Mouse (Mus musculus) ovary, postnatal 14 days (tissue): Measurements from ENCODE around the gene Scn8a.
A peak's percentile ranks its signal among the peaks of the same experiment; 100 is the strongest.

Source experiments
- DNase-seq: peaks from one replicate; pipeline ENCODE4 v3.0.0; 2022; ENCODE audit warnings: low spot score

The Scn8a gene

DNA sequence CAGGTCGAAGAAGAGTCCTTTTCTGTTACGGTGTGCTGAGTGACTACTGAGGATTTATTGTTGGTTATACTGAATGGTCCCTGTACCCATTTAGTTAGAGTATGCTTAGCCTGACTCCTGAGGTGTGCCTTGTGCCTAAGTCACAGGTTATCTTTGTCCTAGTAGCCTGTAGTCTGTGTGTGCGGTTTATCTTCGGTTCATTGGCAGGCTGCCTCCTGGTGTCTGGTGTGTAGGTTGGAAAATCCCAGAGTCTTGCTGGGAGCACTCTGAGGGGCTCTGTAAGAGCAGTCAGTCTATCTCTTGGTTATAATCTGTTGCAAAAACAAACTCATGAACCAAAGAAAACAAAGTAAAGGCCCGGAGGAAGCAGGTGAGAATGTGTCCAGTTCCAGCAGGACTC lies 11.7 kb downstream of the Scn8a start:
- no peak for DNase-seq

DNA sequence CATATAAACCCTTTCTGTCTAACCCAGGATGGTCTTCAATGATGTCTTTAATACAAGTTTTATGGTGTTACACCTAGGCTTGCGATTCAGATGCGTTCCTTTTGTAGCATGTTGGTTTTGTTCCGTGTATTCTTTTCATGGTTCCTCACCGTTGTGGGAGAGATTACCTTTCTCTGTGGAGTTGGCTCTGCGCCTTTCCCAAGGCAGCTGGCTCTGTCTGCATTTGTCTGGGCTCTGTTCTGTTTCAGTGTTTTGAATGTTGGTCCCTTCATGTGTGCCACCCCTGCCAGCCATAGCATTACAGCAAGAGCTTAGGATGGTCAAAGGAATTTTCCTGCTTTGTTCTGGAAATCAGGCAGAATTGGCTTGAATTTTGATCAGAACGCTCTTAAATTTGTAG lies 14.8 kb downstream of the Scn8a start:
- no peak for DNase-seq

DNA sequence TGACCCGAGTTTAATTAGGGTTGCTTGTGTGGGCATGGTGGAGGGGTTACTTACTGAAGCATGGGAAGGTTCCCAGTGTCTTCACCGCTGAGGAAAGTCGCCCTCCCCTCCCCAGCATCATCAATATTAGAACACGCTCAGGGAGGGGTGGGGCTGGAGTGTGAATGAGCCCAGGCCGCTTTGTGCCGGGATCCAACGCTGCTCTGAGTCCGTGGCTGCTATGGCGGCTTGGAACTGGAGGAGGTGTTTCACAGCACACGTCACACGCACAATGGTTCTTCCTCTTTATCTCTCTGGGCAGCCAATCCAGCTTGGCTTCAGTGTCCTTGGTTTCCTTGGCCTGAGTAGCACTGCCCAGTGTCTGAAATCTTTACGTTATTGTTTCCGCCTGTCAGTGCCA lies 22.3 kb downstream of the Scn8a start:
- no peak for DNase-seq

DNA sequence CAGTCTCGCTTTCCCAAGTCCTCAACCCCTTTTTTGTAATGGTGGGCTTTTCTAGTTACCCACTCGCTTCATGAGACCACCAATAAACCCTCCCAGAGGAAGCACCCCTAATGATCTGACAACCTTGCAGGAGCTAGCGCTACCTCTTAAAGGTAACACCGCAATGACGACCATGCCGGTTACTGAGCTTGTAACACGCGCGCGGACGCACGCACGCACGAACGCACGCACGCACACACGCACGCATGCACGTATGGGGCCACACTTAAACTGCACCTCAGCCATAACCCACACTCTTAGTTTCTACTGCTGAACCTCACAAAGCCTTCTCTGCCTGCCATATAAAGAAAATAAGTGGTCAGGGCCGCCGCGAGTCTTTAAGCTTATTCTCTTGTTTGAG lies 26.8 kb downstream of the Scn8a start:
- DNase-seq, result no peak

DNA sequence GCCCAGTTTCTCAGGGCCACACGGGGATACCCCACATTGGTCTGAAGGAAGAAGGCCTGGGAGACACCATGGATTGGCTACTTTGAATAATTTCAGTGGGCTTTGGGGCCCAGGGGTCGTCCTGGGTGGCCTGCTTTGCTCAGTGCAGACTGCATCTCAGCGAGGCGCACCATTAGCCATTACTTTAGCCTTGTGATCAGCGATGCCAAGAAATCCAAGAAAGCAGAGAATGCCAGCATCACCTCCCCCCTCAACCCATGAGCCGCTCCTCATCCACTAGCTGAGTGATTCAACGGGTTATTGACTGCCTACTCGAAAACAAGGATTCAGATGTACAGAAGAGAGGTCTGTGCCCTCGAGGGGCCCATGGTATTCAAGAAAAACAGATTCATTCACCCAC lies 34.2 kb downstream of the Scn8a start:
- no peak for DNase-seq

DNA sequence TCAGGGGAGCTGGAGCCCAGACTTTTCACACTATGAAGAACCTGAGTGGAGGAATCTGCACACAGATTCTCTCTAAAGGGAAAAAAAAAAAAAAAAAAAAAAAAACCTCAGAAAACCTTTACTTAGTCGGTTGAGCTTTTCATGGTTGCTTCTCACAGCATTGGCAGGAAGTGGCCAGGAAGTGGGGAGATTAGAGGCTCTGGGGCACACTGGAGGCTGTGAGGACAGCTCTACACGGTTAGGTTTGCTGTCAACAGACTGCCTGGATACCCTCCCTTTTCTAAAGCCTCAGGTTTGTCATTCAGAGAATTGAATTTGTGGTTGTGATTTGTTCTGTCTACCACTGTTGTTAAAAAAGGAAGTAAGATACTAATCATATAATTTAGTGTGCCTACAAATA lies 35.3 kb downstream of the Scn8a start:
- DNase-seq, result no peak

DNA sequence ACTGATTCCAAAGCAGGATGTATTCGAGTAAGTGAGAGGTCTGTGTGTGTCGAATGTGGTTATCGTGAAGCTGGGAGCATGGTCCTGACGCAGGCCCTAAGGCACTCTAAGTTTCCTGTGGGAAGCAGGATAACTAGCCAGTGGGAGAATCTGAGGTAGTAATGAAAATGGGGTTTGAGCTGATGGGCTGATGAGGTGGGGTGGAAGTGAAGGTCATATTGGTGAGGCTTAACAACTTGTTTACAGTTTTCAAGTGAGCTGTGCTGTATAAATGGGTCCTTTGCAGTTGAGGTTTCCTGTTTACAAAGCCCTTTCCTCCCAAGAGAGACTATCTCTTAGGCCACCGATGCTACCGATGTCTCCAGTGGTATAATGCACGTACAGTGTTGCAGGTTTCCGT lies 36.1 kb downstream of the Scn8a start:
- no peak for DNase-seq

DNA sequence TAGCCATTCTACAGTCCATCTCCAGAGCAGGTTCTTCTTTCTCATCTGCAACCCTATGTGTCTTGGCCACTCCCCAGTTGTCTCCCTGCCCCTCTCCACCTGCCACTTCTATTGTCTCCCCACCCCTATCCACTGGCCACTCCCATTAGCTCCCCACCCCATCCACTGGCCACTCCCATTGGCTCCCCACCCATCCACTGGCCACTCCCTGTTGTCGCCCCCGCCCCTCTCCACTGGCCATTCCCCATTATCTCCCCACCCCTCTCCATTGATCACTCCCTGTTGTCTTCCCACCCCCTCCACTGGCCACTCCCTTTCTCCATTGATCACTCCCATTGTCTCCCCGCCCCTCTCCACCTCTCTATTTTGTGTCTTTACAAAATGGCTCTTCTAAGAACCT lies 39.2 kb downstream of the Scn8a start:
- DNase-seq, result no peak

DNA sequence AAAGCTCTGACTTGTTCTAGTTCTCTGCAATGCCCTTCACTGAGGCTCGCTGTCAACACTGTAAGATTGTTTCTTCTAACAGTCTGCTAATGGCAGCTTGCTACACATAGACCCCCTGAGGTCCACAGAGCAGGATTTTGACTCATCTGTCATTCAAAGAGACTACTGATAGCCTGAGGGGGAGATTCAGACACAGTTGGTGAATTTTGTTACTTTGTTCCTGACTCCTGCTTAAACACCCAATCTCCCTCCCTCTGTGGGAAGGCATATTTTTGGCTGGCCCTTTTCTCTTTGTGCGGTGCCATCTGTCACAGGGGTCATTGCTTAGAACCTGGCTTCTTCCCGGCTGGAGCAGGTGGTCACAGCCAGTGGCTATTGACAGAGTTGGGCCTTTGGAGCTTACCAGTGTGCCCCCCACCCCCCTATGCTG lies 40.1 kb downstream of the Scn8a start:
- DNase-seq, result no peak

DNA sequence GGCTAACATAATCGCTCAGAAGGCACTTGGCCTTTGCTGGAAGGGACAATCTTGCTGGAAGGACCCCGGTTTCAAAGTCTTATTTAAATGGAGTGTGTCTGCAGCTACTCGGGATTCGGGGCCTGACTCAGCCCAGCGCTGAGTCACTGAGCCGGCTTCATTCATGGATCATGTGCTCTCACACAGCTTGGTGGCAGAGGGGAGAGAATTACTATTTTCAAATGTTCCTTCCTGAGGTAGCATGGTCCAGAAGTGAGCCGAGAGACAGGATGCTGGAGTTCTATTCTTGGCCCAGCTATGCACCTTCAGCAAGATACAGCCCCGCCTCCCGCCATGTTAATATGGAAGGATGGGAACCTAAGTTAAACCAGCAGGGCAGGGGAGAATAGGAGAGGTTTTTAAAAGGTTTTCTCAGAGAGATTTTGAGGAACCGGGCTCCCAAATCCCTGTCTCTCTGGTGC lies 40.8 kb downstream of the Scn8a start:
- no peak for DNase-seq

DNA sequence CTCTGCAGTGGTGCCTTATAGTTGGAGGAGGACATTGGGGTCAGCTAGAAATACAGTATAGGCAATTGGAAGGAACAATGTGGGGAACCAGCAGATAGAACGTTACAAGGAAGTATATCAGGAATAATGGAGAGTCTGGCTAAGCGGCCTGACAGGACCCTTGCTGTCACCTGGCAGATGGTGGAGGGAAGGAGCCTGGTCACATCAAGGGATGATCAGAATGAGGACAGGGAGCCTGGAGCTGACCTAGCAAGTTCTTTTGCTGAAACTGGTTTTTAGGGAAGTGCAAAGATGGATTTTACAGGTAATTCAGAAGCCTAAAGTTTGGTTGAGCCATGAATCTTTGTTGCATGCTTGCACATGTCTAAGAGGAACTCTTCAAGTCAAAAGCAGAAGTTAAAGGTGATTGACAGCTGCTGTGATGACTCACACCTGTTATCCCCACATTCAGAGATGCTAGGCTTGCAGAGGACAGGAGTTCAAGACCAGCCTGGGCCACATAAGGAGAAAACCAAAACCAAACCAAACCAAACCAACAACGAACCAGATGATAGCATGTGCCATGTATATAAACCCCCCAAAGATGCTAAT lies 43.1 kb downstream of the Scn8a start:
- DNase-seq, result no peak

DNA sequence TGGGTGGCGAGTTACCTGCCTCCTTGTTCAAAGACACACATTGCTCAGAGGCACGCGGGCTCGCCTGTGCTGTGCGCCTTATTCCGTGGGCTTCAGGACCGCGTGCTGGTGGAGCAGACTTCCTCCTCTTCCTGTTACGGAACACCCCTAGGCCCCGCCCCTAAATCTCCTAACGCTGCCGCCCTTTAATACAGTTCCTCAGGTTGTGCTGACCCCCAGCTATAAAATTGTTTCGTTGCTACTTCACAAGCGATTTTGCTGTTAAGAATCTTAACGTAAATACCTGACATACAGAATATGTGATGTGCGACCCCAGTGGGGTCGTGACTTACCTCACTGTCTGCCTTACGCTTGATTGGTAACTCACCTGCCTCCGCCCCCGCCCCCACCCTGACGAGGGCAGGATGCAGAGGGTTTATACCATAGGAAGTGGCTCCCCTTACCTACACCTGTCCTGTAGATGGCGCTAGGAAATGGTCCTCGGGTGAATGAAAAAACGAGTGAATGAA lies 45.1 kb downstream of the Scn8a start:
- DNase-seq, result no peak

DNA sequence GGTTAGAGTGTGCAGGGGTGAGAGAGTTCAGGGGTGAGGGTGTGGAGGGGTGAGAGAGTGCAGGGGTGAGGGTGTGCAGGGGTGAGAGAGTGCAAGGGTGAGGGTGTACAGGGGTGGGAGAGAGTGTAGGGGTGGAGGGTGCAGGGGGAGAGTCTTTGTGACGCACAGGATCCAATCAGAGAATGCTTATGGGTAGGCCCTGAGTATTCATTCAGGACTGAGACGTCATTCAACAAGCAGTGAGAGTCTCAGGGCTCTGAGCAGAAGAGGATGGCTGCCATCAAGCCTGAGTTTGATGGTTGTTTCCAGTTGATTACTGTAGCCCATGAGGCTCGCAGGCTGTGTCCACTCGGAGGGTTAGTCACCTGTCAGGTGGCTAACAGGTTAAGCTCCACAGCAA lies 48.4 kb downstream of the Scn8a start:
- no peak for DNase-seq

DNA sequence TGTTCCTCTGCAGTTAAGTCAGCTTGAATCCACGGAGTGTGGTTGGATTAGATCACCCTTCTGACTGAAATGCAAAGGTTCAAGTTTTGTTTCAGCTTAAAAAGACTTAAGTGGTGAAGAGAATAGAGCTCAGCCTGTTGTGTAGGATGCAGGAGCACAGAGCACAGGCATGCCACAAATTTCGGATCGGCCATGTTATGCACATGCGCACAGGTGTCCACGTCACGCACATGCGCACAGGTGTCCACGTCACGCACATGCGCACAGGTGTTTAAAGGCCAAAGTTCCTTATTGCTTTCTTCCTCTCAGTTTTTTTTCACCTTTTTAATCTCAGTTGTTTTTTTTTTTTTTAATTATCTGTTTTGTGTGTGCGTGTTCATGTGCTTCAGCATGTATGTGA lies 52.6 kb downstream of the Scn8a start:
- DNase-seq, result no peak

DNA sequence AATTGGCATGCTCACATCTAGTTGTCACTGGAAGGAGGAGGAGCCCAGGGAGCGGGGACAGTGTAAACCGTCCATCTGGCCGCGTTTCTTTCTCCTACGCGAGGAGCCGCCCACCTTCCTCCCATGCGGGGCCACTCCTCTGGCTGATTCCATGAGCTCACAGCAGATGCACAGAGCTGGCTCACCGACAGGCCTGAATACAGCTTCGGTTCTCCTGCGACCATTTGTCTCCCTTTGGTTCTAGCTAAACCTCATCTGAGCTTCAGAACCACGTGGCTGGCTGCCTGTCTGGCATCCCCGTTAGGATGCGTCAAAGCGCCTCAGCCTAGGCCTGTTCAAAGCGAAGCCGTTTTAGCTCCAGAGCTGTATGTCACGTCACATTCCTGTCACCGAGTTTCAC lies 53.8 kb downstream of the Scn8a start:
- peak; percentile 25 for DNase-seq

DNA sequence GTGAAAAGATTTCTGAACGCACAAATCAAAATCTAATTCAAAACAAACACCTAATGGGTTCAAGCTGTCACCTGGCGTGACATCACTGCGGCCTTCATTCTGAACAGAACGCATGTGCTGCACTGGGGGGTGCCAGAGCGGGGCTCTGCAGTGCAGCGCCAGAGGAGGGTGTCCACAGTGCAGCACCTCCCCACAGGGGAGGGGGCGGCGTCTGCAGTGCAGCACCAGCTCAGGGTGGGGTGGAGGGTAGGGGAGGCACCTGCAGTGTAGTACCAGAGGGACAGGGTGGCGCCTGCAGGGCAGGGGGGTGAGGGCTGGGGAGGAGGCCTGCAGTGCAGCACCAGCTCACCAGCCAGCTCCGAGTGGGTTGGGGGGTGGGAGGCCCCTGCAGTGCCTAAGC lies 55.3 kb downstream of the Scn8a start:
- no peak for DNase-seq

DNA sequence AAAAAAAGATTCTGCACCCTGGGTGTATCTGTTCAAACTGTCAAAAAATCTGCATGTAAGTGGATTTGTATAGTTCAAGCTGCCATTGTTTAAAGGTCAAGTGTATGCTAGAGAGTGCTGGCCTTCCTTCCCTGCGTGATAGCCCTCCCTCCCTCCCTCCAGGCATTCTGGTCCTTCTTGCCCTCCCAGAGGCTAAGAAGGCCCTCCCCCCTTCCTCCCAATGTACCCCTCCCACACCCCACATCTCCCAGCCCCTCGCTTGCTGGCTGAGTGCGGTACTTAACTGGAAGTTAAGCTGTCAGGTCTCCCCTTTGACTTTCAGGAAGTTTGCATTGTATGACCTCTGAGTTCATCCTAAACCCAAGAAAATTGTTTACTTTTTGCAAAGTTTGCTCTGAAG lies 60.8 kb downstream of the Scn8a start:
- DNase-seq, result no peak

DNA sequence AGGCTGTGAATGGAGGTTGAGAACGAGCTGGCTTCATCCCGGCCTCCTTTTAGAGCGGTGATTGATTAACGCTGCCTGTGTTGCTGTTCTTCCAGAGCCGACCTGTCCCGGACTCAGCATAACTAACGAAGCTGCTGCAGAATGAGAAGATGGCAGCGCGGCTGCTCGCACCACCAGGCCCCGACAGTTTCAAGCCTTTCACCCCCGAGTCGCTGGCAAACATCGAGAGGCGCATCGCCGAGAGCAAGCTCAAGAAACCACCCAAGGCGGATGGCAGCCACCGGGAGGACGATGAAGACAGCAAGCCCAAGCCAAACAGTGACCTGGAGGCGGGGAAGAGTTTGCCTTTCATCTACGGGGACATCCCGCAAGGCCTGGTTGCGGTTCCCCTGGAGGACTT lies 66.5 kb downstream of the Scn8a start:
- no peak for DNase-seq

DNA sequence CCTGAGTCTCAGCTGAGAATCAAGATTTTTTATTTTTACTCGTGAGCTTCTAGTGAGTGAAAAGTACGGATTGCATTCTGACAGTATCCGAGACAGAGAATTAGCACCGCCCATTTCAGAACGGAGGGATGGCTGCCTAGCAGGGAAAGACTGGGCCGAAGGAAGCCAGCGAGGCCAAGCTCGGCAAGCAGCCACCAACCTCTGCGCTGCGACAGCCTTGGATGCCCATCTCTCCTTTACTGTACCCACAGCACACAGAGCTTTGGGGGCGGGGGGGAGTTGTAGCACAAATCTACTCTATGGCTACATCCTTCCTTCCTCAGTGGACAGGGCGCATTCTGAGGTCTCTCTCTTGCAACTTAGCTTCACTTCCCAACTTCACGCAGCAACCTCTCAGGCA lies 78.7 kb downstream of the Scn8a start:
- DNase-seq, result no peak

DNA sequence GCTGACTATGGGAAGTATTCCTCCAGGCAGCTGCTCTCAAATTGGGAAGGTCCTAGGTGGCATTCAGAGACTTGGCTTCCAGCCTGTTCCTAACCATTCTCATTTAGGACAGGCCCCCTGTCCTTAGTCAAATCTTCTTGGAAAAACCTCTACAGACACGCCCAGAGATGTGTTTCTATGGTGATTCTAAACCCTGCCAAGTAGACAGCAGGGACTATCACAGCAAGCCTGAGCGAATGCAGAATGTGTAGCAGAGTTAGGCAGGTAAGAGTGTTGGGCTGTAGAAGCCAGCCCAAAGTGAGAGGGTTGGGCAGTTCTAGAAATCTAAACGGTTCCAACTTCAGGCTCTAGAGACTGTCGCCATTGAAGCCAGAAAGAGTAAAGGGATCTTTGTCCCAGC lies 79.5 kb downstream of the Scn8a start:
- DNase-seq, result no peak

DNA sequence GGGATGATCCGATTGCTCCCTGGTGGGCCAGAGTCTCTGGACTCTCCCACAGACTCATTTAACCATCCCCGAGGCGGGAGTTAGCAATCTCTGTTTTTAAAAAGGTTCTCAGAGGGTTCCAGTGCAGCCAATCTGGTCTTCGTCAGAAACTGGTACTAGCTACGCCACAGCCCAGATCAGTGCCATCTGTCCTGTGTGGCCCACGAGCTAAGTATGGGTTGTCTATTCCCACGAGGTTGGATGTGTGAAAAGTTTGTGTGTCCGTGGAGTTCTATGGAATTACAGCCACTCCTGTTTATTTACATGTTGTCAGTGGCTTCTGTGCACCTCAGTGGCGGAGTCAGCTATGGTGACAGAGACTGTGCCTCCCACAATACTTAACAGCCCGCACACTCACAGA lies 81.8 kb downstream of the Scn8a start:
- no peak for DNase-seq

DNA sequence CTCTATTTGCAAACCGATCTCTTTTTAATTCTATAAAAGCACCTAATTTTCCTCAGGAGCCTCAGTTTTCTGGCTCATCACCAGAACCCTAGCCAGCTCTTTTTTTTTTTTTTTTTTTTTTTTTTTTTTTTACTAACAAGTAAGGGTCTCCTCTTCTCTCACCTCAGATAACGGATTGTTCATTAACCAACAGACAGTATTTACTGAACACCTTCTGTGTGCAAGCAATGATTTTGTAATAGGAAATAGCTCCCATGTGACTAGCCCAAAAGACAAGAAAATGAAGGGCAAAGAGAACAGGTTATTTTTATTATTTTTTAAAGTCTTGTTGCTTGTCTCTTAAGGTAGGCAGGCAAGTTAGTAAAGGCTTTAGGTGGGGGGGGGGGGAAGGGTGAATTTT lies 82.6 kb downstream of the Scn8a start:
- DNase-seq, result no peak

DNA sequence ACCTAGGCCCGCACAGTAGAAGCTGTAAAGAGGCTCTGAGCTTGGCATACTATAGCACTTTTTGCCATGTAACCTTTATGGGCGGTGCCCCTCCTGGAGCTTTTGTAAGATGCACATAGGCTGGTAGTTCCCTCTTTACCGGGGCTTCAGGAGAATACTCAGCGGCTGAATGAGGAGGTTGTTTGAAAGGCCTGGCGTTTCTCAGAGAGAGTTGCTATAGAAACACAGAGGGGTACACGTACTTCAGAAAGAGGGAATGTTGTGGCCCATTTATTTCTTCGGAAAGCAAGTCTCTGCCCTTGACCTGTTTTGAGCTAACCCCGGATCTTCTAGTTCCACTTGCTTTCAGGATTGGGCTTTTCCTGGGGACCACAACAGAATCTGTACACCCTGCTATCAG lies 83.2 kb downstream of the Scn8a start:
- DNase-seq, result no peak

DNA sequence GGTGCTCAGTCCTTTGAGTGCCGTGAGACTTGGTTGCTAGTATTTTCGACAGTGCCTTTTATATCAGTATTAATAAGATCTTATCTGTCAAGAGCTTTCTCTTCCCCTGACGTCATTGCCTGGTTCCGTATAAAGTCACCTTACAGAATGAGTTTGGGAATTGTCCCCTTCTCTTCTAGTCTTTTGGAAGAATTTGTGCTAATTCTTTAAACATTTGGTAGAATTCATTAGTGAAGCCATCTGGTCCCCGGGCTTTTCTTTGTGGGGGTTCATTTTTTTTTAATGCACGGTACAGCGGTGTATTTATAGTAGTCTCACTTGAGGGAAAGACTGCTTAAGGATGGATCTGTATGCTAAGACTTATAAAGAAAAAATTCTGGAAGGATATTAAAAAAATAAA lies 84.3 kb downstream of the Scn8a start:
- DNase-seq, result no peak

DNA sequence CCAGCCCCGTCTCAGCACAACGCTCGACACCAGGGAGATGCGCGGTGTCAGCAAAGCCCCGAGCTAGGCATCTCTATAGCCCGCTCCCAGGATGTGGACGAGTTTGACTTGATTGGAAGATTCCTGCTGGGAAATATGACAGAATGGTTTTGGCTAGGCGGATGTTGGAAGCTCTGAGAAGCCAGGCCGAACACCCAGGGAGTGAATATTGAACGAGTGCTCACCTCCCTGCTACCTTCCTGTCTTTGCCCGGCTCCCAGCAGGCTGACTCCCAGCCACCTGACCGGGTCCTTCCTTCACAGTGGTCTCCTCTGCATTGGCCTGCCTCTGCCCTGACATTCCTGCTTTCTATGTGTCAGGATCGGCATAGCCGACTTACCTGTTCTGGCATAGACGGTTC lies 85.1 kb downstream of the Scn8a start:
- no peak for DNase-seq
